Mouse (Mus musculus) testis, adult 2 months (tissue): ENCODE data around the gene Snx29. TPM values are rescaled to one million over a fixed set of nuclear protein-coding genes. Genes with fewer than 3 reads are reported as not detected.

Source experiments
- H3K27ac ChIP-seq: fragments of 200-500 bp; 2 replicates; pipeline ENCODE4 v1.5.1; 2012; ENCODE audit warnings: low read depth, low read length; ENCODE audit not compliant: control insufficient read depth, insufficient read depth
- H3K27me3 ChIP-seq: fragments of 200-500 bp; 2 replicates; pipeline ENCODE4 v1.6.1; 2012; ENCODE audit warnings: mild to moderate bottlenecking, low read length, moderate library complexity; ENCODE audit not compliant: control insufficient read depth, insufficient read depth
- H3K36me3 ChIP-seq: fragments of 200-500 bp; 2 replicates; pipeline ENCODE4 v1.6.1; 2012; ENCODE audit warnings: mild to moderate bottlenecking, low read length; ENCODE audit not compliant: control insufficient read depth, insufficient read depth
- H3K4me1 ChIP-seq: fragments of 200-500 bp; 2 replicates; pipeline ENCODE4 v1.6.1; 2012; ENCODE audit warnings: low read length; ENCODE audit not compliant: control insufficient read depth, insufficient read depth
- H3K4me3 ChIP-seq: fragments of 200-500 bp; 2 replicates; pipeline ENCODE4 v1.5.1; 2012; ENCODE audit warnings: low read depth, mild to moderate bottlenecking, low read length, moderate library complexity, mixed read lengths; ENCODE audit not compliant: control insufficient read depth
- CTCF ChIP-seq: fragments of 200-500 bp; IDR thresholded peaks from 2 replicates; pipeline ENCODE4 v1.5.1; 2012; ENCODE audit warnings: low read depth, mild to moderate bottlenecking, inconsistent platforms, low read length, moderate library complexity; ENCODE audit not compliant: control insufficient read depth, insufficient read depth, insufficient replicate concordance
- POLR2A ChIP-seq: fragments of 200-500 bp; IDR thresholded peaks from 2 replicates; pipeline ENCODE4 v1.6.1; 2012; ENCODE audit warnings: low read depth, mild to moderate bottlenecking, inconsistent platforms, low read length, moderate library complexity; ENCODE audit not compliant: control insufficient read depth
- polyA plus RNA-seq: library from polyadenylated mRNA; depleted of rRNA; stranded (reverse); fragments of >200 nt; gene quantifications from 2 replicates; pipeline ENCODE4 v1.2.3, GENCODE M21; 2012

Gene Snx29
- polyA plus RNA-seq, 1 experiment = 6.1 TPM

GRCm38 (mm10) chr16:11583941-11584639 is 261.4 kb downstream of the Snx29 start:
- no peak for TF ChIP-seq CTCF
- no peak for TF ChIP-seq POLR2A
- Histone ChIP-seq H3K36me3 (no peaks in the 10 kb centered on the region), H3K27ac (no peak overlapping the region), H3K4me1 (no peaks in the 10 kb centered on the region), H3K4me3 (no peak overlapping the region), H3K27me3 (no peaks in the 10 kb centered on the region)

- H3K4me1 ChIP-seq = no peaks in the 10 kb centered on the region
- H3K36me3 ChIP-seq = no peaks in the 10 kb centered on the region
- TF ChIP-seq POLR2A (no peak), CTCF (no peak)
- H3K27me3 ChIP-seq = no peaks in the 10 kb centered on the region
- H3K4me3 ChIP-seq = no peak overlapping the region
- no peak overlapping the region for H3K27ac ChIP-seq
These were observed 266.0 kb downstream of the Snx29 start for GRCm38 (mm10) chr16:11588689-11589088.

- Histone ChIP-seq H3K4me3 (no peak overlapping the region), H3K27me3 (no peaks in the 10 kb centered on the region), H3K36me3 (no peaks in the 10 kb centered on the region), H3K4me1 (no peaks in the 10 kb centered on the region), H3K27ac (no peak overlapping the region)
- TF ChIP-seq CTCF (no peak), POLR2A (no peak)
These were observed 266.6 kb downstream of the Snx29 start for GRCm38 (mm10) chr16:11589336-11589735.

GRCm38 (mm10) chr16:11589782-11590695 is 267.3 kb downstream of the Snx29 start:
- Histone ChIP-seq H3K27me3 (no peaks in the 10 kb centered on the region), H3K27ac (no peak overlapping the region), H3K4me3 (no peak overlapping the region), H3K36me3 (no peaks in the 10 kb centered on the region), H3K4me1 (no peaks in the 10 kb centered on the region)
- TF ChIP-seq CTCF (no peak), POLR2A (no peak)

- Histone ChIP-seq H3K27me3 (no peaks in the 10 kb centered on the region), H3K36me3 (no peaks in the 10 kb centered on the region), H3K27ac (no peak overlapping the region), H3K4me3 (no peak overlapping the region), H3K4me1 (no peaks in the 10 kb centered on the region)
- TF ChIP-seq CTCF (no peak), POLR2A (no peak)
These were observed 273.9 kb downstream of the Snx29 start for GRCm38 (mm10) chr16:11596599-11596998.

- H3K27me3 ChIP-seq = no peaks in the 10 kb centered on the region
- TF ChIP-seq CTCF = no peak
- TF ChIP-seq POLR2A = no peak
These were observed 275.1 kb downstream of the Snx29 start for GRCm38 (mm10) chr16:11597769-11598168.

GRCm38 (mm10) chr16:11599523-11599922 is 276.8 kb downstream of the Snx29 start:
- TF ChIP-seq CTCF (no peak), POLR2A (no peak)
- H3K4me3 ChIP-seq = no peak overlapping the region
- no peak overlapping the region for H3K27ac ChIP-seq
- no peaks in the 10 kb centered on the region for H3K4me1 ChIP-seq
- no peaks in the 10 kb centered on the region for H3K36me3 ChIP-seq
- H3K27me3 ChIP-seq = no peaks in the 10 kb centered on the region

More at GRCm38 (mm10) chr16:11597769-11598168, 275.1 kb downstream of the Snx29 start:
- no peaks in the 10 kb centered on the region for H3K4me1 ChIP-seq
- H3K27ac ChIP-seq = no peak overlapping the region
- H3K4me3 ChIP-seq = no peak overlapping the region
- no peaks in the 10 kb centered on the region for H3K36me3 ChIP-seq
